Mouse (Mus musculus): Measurements from ENCODE around the gene Mgll.

Mgll gene

DNA sequence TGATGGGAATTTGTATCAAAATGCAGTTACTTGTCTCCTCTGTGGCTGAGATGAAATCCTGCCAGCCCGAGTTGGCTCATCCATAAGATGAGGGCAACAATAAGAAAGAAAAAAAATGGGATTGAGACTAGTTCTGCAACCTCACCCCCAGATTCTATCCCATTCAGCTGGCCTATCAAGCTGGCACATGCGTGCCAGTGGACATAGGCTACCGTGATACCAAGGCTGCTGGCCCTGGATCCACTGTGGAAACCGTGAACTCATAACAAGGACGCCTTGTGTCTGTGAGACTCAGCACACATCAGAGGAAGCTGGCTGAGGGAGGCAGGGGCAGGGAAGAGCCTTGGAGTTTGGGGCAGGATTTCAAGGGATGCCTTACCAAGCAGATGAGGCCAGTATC, 46.8 kb downstream of the Mgll start:
- DNase-seq (ENCODE audit: low spot score), result no peak

DNA sequence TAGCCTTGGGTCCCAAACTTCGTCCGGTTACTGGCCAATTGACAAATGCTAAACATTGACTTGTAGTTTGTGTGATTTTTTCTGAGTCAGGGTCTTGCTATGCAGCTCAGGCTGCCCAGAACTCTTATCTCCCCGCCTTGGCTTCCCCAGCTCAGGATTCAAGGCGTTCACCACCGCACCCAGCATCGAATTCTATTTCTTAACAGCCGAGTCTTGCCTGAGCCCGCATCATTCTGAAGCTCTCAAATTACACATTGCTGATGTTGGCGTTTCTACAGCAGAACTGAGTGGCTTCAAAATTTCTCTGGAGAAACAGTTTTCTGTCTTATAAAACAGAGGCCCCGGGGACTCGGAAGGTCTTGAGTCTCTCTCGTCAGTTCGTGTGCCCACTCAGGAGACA, 47.8 kb downstream of the Mgll start:
- no peak for DNase-seq (ENCODE audit: low spot score)

DNA sequence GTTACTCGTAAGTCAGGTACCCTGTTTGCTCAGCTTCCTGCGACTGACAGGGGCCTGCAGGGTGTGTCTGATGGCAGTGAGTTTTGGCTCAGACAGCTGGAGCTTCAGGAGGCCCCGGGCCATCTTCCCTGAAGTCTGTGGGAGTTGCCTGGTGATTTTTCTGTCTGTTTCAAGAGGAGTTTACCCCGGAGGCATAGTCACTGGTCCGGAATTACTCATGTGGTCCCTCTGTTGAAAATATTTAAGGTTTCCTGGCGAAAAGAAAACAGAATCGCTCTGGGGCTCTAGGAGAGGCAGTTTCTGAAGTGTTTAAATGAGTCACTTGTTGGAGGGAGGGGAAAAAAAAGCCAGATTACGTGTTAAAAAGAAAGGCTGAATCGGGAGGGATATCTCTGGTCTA, 49.8 kb downstream of the Mgll start:
- no peak for DNase-seq (ENCODE audit: low spot score)

DNA sequence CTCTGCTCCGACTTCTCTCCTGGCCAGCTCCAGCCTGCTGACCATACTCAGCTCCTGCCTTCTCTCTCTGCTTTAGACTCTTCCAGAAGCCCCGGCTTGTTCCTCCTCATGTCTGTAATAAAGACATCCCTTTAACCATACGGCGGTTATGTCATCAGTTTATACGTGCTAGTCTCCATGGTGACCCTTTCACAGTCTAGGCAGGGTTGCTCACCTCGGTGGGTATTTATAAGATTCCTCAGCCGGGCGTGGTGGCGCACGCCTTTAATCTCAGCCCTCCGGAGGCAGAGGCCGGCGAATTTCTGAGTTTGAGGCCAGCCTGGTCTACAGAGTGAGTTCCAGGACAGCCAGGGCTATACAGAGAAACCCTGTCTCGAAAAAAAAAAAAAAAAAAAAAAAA, 51.1 kb downstream of the Mgll start:
- DNase-seq (ENCODE audit: low spot score), result no peak

DNA sequence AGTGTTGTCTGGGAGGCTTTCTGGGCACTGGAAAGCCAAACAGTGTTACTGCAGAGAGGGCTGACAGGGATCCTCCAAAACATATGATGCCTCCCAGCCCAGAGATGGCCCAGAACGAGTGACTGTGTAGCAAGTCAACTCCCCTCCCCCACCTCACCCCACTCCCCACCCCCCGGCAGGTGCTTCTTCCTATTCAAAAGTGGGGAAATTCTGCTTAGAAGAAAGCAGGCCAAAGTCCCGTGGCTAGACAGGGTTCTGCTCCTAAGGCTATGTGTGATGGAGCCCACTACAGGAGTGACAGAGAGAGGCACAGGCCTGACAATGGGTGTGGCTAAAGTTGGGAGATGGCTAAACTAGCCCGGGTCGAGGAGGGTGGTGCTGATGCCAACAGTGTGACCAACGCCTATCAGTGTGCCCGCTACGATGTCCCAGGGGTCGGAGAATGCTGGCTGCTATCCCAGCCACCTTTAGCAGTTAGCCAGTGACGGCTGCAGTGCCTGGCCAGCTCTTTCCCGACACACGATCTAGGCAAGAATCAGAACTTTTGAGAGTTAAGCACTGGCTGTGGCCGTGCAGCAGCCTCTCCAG, 52.2 kb downstream of the Mgll start:
- no peak for DNase-seq (ENCODE audit: low spot score)

DNA sequence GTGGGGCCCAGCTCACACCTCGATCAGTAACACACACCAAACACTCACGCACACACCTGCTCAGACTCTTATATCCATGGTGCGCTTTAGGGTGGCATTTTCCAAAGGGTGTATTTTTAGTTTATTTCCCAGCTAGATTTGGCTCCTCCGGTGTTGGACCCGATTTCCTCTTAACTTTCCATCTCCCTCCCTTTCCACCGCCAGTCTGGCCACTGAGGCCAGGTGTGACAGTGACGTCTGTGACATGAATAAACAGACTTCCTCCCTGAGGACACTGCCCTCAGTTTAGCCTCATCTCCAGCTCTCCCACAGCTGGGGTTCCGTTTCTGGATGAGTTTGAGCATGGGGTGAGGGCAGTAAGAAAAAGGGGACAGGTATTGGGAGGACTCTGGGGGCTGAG, 52.8 kb downstream of the Mgll start:
- no peak for DNase-seq (ENCODE audit: low spot score)

DNA sequence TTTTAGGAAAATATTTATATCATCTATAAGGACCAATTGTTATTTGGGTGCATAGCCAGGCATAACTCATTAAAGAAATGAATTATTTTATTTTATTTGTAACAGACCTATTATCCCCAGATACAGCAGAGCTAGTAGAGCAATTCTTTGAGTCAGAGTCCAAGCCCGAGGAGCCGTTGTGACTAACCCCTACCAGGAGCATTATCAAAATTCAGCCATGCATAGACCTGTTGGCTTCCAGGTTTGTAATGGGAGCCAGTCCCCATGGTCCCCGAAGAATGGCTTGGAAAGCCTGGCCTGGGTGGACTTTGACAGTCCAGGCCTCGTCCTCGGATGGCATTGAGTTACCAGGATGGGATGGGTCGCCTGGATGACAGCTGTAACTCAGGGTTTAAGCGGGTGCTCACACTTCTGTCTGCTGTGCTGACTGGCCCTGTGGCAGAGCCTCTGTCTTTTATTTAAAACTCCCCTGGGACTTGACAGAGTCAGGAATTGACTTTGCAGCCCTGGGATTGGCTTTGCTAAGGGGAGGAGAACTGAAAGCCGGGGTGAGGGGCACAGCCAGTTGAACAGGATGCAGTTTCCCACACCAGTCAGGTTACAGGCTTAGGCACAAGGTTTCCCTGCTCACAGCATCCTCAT, 54.0 kb downstream of the Mgll start:
- no peak for DNase-seq (ENCODE audit: low spot score)

DNA sequence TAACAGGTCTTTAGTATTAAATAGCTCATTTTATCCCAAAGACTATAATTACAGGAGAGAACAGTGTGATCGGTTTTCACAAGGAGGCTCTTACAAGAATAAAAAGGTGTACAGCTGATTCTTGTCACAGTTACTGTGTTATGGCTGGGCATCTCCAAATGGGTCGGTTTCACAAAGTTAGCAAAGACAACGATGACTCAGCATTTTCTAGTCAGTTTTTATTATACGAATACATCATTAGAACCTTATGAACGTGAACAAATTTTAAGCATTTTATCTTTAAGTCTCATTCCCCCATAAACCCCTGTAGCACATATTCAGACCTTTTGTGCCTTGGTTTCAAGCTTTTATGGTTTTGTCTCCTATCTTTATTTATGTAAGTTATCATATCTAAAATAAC, 55.5 kb downstream of the Mgll start:
- no peak for DNase-seq (ENCODE audit: low spot score)

DNA sequence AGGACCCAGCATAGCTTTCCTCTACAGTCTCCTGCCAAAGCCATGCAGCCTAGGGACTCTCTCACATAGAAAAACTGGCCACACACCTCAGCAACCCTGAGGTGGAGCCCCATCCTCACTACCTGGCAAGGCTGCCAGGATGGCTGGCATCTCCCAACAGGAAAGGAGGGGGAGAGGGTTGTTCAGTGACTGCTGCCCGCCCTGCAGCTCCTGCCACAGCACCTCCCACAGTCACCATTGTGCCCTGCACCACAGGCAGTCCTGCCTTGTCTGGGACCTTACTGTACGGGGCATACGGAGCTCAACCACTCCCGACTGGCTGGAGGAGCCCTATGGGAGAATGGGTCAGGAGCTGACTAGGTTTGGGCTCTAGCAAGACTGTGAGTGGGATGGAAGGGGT, 57.7 kb downstream of the Mgll start:
- no peak for DNase-seq (ENCODE audit: low spot score)

DNA sequence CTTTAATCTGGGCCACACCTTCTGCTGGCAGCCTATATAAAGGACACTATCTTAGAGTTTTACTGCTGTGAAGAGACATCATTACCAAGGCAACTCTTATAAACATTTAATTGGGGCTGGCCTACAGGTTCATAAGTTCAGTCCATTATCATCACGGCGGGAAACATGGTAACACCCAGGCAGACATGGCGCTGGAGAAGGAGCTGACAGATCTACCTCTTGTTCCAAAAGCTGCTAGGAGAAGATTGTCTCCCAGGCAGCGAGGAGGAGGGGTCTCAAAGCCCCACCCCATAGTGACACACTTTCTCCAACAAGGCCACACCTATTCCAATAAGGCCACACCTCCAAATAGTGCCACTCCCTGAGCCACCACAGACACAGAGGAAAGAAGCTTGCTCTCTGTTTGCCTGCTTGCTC, 58.8 kb downstream of the Mgll start:
- no peak for DNase-seq (ENCODE audit: low spot score)

DNA sequence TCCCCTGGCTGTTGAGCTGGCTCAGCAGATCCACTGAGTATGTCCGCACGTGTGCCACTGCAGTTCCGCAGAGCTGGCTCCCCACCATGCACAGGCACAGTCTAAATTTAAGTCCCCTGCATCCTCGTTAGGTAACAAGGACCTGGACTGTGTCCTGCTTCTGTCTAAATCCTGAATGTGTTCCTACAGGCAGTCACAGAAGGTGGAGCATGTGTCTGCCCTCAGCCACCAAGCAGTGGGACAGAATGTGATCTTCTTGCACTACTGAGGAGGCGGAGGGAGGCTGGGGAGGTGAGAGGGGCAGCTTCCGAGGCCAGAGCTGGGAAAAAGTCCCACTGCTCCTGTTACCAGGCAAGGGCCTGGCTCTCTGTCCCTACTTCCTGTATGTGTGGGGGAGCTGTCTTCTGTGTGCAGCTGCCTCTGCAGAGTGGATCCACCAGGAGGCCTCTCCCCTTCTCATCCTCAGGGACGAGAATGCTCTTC, 60.5 kb downstream of the Mgll start:
- no peak for DNase-seq (ENCODE audit: low spot score)

DNA sequence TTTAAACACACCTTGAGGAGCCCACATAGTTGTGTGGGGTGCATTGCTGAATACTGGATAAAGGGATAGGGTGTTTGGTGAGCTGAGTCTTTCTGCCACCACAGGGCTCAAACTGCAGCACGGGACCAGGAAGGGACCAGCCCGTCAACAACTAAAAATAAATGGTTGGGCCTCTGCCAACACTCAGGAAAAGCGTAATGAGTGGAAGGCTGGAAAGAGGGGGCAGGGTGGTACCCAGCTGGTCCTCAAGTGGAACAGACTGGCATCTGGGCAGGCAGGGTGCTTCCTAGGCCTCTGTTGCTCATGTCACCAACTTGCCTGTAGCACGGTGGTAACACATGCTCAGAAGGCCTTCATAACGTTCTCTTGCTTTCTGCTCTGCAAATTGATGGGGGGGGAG, 61.1 kb downstream of the Mgll start:
- DNase-seq (ENCODE audit: low spot score), result no peak

DNA sequence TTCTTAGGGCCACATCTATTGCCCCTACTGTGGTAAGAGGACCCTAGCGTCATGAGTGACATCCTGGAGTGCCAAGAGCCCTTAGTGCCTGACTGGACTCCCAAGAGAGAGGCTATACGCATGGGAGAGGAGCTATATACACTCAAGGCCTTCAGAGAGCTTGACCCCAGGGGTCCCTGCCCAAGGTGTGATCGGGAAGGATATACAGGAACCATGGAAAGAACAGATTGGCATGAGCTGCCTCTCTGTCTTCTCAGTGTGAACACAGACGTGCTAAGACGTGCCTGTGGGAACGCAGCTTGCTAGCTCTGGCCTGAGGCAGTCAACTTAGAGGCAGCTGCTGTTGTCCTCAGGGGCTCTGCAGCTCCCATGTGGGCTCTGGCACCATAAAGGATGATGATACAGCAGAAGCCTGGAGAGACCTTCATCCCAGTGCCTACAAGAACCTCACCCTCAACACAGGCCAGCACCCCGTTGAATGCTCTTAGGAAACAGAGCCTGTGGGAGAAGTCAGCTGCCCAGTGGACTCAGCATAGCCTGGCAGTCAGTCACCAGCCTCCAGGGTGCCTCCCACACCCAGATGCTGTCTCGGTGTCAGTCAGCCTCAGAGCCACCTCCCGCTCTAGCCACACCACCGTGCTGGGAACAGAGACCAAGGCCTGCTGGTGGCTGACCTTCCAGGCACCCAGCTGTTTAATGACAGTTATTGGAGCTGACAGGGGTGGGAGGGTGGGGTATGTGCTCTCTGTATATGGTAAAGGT, 61.8 kb downstream of the Mgll start:
- no peak for DNase-seq (ENCODE audit: low spot score)

DNA sequence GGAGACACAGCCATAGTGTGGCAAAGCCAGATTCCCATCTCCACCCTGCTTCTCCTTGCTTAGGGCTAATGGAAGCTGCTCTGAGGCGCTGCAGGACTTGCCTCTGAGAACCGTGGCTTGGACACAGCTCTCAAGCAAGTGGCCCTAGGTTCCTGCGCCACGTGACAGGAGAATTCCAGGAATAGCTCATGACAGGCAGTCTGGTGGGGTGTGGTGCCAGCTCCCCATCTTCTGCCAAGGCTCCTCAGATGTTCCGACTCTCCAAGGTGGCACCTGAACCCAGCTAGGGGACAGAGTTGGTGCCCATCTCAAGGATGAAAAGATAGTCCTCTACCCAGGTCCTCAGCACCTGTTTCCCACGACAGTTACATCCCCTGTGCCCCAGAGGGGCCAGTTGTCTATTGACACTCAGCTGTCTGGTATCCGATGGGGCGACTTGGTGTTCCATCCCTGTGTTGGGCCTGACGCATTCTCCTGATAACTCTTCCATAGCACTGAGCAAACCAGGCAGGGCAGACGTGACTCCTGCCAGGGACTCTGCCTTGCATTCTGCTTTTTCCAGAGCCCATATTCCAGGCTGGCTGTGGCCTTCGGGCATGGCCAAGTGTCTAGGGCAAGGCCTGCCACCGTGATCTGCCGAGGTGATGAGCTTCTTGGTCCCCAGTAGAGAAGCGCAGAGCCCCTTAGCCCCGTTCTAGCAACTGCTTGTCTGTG, 62.7 kb downstream of the Mgll start:
- no peak for DNase-seq (ENCODE audit: low spot score)

DNA sequence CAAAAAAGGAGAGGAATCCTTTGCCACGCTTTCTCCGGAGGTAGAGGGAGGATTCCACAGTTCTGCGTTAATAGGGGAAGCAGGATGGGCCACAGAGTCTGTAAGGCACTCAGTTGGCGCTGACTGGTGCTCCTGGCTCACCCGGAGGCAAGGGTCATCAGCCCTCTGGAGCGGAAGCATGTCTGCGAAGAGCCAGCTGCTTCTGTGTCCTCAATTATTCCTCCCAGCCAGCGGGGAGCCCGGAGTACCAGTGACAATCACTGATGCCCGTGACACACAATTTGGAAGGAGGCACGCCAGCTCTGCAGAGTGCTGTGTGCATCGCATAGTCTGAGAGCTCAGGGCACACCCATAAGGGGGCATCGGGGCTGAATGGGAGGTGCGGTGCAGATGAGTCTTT, 63.3 kb downstream of the Mgll start:
- DNase-seq (ENCODE audit: low spot score), result peak; percentile 78

DNA sequence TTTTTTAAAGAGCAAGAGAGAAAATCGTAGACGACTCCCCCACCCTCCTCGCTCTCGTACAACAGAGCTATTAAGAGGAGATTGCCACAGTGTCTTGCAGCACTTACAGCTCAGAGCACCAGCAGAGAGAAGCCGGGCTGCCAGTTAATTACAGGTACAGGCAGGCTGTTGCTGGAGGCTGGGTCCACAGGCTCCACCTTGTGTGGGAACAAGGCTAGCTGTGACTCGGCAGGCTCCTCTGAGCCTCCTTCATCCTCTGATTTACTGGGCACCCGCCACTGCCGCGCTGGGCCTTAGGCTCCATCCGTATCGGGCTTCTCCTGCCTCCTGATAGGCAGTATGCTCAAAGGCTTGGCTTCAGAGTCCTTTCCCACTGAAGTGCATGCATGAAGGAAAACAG, 64.0 kb downstream of the Mgll start:
- DNase-seq (ENCODE audit: low spot score), result no peak

DNA sequence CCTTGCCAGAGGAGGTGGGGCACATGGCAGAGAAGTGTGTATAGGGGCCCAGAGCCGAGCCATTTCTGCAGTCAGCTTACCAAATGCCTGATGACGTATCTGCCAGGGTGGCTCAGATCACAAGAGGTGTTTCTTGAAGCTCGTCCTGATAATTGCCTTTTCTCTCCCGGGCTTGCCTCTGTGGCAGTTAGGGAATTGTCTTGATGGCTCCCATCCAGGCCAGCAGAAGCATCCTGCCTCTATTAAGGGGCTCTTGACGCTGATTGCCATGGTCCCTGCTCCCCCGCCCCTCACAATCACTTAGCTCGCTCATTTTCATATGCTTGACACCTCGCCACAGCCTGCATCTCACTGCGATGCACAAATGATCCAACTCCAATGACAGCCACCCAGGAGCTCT, 67.1 kb downstream of the Mgll start:
- DNase-seq (ENCODE audit: low spot score), result no peak

DNA sequence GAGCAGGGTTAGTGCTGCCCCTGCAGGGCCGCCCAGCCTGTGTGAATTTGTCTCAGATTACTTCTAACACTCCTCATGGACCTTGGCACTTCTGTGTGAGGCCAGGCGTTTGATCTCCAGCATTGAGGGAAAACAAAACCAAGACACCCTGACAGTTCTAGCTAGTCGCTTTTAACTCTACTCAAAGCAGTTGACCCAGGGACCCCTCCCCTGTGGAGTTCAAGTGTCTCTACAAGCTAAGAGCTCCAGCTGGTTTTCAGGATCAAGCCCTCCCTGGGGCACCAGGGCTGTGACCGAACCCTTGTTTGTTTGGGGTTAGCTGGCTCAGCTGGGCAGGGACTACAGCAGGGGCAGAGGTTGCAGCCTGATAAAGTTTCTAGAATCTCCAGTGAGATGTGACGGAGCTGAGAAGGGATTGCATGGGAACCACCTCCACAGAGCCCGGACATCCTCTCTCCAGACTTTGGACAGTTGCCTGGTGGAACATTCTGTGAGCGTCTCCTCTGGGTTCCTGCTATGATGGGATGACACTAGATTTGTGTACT, 68.0 kb downstream of the Mgll start:
- DNase-seq (ENCODE audit: low spot score), result no peak

DNA sequence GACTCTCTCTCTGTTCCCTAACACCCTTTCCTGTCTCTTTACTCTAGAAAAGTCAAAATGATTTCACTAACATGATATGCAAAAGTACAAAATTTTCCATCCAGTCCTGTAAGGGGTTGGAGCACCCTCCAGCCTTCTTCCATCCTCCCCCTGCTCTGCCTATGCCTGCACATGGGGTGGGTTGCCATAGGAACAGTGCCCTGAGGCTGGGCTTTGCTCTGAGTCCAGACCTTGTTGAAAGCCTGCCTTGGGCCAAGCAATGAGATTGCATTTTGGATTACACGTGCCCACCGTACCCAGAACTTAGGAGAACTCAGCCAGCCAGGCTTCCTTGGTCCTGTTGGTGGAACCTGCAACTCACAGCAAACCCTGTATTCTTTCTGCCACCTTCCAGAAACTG, 69.0 kb downstream of the Mgll start:
- DNase-seq (ENCODE audit: low spot score), result peak; percentile 57

DNA sequence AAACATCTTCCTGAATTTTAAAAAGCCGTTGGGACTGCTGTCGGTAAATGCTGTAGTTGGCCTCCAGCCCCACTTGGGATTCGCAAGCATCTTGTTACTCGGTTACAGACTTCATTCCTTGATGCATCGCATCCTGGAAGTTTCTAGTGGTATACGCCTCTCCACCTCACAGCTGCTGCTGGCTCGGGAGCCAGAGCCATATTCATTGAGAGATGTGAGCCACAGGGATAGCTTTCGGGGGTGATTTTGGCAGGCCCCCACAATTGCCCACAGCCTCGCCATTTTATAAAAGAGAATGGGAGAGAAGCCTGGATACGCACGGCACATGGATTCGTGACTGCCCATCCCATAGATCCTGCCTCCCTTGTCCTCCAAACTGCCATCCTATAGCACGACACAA, 69.7 kb downstream of the Mgll start:
- no peak for DNase-seq (ENCODE audit: low spot score)

DNA sequence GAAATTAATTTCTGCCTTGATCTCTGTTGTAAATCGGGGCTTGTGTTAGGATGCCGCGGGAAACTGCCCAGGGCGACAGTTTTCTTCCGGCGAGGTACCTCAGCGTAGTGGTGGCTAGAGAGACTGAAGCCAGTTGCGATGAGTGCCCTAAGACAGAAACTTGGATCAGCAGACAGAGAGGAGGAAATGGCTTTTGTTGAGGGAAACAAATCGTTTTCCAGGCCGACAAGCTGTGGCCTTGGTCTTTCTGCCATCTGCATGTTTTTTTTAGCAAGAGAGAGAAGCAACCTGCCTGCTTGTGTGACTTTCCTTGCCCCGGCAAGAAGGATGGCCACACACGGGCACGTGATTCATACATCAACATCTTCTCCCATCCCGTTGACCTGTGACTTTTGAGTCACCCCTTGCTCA, 70.4 kb downstream of the Mgll start:
- no peak for DNase-seq (ENCODE audit: low spot score)

DNA sequence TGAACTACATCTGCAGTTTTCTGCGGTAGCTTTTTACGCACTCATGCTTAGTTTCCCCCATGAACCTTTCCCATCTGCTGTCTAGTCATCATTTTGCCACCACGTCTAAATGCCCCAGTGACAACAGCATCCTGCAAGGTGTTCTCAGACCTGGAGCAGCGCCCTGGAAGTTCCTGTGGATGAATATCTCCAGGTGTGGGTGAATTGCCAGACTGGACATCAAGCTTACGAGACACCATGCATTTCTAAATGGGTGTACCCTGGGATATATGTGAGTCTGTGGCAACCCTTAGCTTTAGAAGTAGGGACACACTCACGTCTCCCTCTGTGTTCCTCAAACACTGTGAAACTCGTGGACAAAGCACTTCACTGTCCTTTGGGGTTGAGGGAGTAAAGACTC, 76.0 kb downstream of the Mgll start:
- DNase-seq (ENCODE audit: low spot score), result no peak

DNA sequence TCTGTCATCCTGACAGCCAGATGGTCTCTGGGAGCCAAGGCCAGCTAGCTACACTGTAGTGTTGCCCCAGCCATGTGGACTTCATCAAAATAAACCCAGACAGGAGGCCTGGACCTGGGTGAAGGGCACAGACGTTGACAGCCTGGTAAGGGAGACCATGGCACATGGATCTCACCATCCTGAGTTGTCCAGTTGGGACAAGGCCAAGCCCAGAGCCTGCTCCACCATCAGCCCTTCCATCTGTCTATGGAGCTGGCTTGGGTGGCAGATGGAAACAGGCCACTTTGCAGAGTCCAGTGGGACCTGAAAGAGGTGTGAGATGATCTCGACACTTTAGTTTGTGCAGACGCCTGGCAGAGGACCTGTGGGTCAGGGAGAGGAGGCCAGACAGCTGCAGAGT, 76.5 kb downstream of the Mgll start:
- DNase-seq (ENCODE audit: low spot score), result no peak

Measured in retina, embryonic 14.5 days (tissue).